Mouse (Mus musculus) thymus, adult 2 months (tissue): ENCODE results near the gene Samd4.

Source experiments
- CTCF ChIP-seq: fragments of 200-500 bp; IDR thresholded peaks from 2 replicates; pipeline ENCODE4 v1.5.1; 2012; ENCODE audit warnings: mild to moderate bottlenecking, control low read depth, low read length, moderate library complexity, borderline replicate concordance; ENCODE audit not compliant: control insufficient read depth, poor library complexity, insufficient read depth; ENCODE audit errors: extremely low read depth
- POLR2A ChIP-seq: fragments of 200-500 bp; IDR thresholded peaks from 2 replicates; pipeline ENCODE4 v1.6.1; 2012; ENCODE audit warnings: mild to moderate bottlenecking, low read length, control low read depth, moderate library complexity; ENCODE audit not compliant: control insufficient read depth, poor library complexity, insufficient read depth; ENCODE audit errors: extremely low read depth

GRCm38 (mm10) chr14:46917136-46917535 lies 34.5 kb downstream of the Samd4 start:
- no peak for TF ChIP-seq CTCF
- TF ChIP-seq POLR2A = no peak
